Mouse (Mus musculus) stomach, embryonic 14.5 days (tissue): ENCODE results near the gene Mettl15. TPM values are rescaled to one million over a fixed set of nuclear protein-coding genes. Genes with fewer than 3 reads are reported as not detected.

Experiments used
- ATAC-seq: fragments of 200-750 bp; cut with Nextera tagmentation; 2 replicates; pipeline ENCODE4 v1.8.0; 2017; ENCODE audit warnings: low read depth, moderate TSS enrichment; ENCODE audit not compliant: insufficient number of reproducible peaks, insufficient read depth, low FRiP score
- H3K27ac ChIP-seq: fragments of 300-500 bp; sonication (generic); 2 replicates; pipeline ENCODE4 v1.5.1; 2014; ENCODE audit warnings: mild to moderate bottlenecking, low read length, moderate library complexity, mixed read lengths
- H3K27me3 ChIP-seq: fragments of 300-500 bp; sonication (generic); 2 replicates; pipeline ENCODE4 v1.6.1; 2014; ENCODE audit warnings: low read length, control low read depth, mixed read lengths; ENCODE audit not compliant: control insufficient read depth, insufficient read depth
- H3K36me3 ChIP-seq: fragments of 300-500 bp; sonication (generic); 2 replicates; pipeline ENCODE4 v1.6.1; 2014; ENCODE audit warnings: mild to moderate bottlenecking, control low read depth, low read length, moderate library complexity, mixed read lengths; ENCODE audit not compliant: control insufficient read depth, insufficient read depth
- H3K4me1 ChIP-seq: fragments of 300-500 bp; sonication (generic); 2 replicates; pipeline ENCODE4 v1.6.1; 2014; ENCODE audit warnings: low read length, control low read depth, mixed read lengths; ENCODE audit not compliant: control insufficient read depth, insufficient read depth
- H3K4me2 ChIP-seq: fragments of 300-500 bp; sonication (generic); replicated peaks from 2 replicates; pipeline ENCODE4 v1.6.1; 2014; ENCODE audit warnings: low read depth, low read length, control low read depth
- H3K4me3 ChIP-seq: fragments of 300-500 bp; sonication (generic); 2 replicates; pipeline ENCODE4 v1.5.1; 2014; ENCODE audit warnings: low read depth, low read length, control low read depth
- H3K9ac ChIP-seq: fragments of 300-500 bp; sonication (generic); replicated peaks from 2 replicates; pipeline ENCODE4 v1.6.1; 2014; ENCODE audit warnings: low read depth, mild to moderate bottlenecking, control low read depth, low read length, moderate library complexity, mixed read lengths
- H3K9me3 ChIP-seq: fragments of 300-500 bp; sonication (generic); 2 replicates; pipeline ENCODE4 v1.6.1; 2016; ENCODE audit warnings: low read depth, low read length, control low read depth; ENCODE audit not compliant: control insufficient read depth
- WGBS: fragments of 180-500 bp; shearing (Covaris S2); extraction: QIAGEN DNeasy Blood & Tissue Kit; methylation state at CpG from one replicate; pipeline ENCODE4 v1.1.7; 2014; 5-methylcytosine and 5-hydroxymethylcytosine counted together
- polyA plus RNA-seq: library from polyadenylated mRNA; unstranded; fragments of >200 nt; fragmentation: Nextera tagmentation; extraction: Ambion mirVana; gene quantifications from 2 replicates; pipeline ENCODE4 v1.2.1, GENCODE M21; 2014

Mettl15 gene
- polyA plus RNA-seq, 1 experiment from 2014 or later = 16.7 TPM

DNA sequence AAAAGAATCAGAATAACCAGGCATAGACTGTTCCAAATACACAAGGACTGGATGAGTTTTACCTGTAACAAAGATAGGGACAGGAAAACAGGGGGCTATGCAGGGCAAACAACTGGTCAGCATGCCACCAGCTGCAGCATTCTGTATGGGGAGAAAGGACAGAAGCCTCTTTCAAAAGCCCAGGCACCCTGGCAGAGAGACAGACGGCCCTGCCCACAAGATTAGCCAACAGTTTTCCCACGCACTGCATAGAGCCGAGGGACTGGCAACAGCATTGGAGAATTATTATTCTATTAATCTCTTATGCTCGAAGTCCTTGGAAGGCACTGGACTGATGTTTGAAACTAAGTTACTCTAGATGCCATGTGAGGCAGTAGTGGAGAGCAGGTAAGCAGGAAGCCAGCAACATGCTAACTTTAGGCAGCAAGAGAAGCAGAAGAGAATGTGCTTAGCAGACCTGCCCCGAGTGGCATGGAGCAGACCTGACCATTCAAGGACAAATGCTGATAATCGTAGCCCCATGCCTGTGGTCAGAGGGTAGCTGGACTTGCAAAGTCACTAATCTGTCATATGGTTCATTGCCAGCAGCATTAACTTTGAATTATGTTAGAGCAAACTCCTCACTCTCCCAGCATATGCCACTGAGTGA, 127.0 kb downstream of the Mettl15 start:
- no peaks in the 10 kb centered on the region for H3K9me3 ChIP-seq
- ATAC-seq = no peak
- no peaks in the 10 kb centered on the region for H3K27me3 ChIP-seq
- 70% methylated on average over 6 of the region's 6 CpGs for WGBS
- H3K4me3 ChIP-seq = no peak overlapping the region
- H3K9ac ChIP-seq = no peak overlapping the region
- H3K4me2 ChIP-seq = no peak overlapping the region
- no peaks in the 10 kb centered on the region for H3K36me3 ChIP-seq
- H3K27ac ChIP-seq = no peak overlapping the region
- no peaks in the 10 kb centered on the region for H3K4me1 ChIP-seq

GRCm38 (mm10) chr2:109147292-109147691, 133.3 kb downstream of the Mettl15 start:
- no peak overlapping the region for H3K9ac ChIP-seq
- no peak overlapping the region for H3K4me3 ChIP-seq
- H3K4me1 ChIP-seq = no peaks in the 10 kb centered on the region
- H3K27ac ChIP-seq = no peak overlapping the region
- no peaks in the 10 kb centered on the region for H3K36me3 ChIP-seq
- H3K4me2 ChIP-seq = no peak overlapping the region
- H3K27me3 ChIP-seq = no peaks in the 10 kb centered on the region
- no peak for ATAC-seq
- no peaks in the 10 kb centered on the region for H3K9me3 ChIP-seq

DNA sequence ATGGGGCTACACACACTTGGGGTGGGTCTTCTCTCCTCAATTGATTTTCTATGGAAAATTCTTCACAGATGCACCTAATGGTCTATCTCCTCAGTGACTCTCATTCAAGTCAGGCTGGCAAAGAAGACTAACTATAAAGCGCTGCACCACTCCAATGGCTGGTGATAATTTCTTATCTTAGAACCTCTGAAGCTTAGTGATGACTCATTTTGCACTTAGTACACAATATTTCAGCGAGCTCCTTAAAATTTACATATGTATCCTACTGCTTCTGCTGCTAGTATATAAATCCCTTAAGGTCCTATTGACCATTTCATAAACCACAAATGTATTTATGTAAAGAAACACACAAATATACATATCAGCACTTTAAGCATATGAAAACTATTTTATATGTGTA, 136.1 kb downstream of the Mettl15 start:
- Histone ChIP-seq H3K27me3 (no peaks in the 10 kb centered on the region), H3K4me3 (no peak overlapping the region), H3K27ac (no peak overlapping the region), H3K9ac (no peak overlapping the region), H3K4me1 (no peaks in the 10 kb centered on the region), H3K4me2 (no peak overlapping the region), H3K9me3 (no peaks in the 10 kb centered on the region), H3K36me3 (no peaks in the 10 kb centered on the region)
- no peak for ATAC-seq
- WGBS = 88% methylated on average over 2 of the region's 2 CpGs

DNA sequence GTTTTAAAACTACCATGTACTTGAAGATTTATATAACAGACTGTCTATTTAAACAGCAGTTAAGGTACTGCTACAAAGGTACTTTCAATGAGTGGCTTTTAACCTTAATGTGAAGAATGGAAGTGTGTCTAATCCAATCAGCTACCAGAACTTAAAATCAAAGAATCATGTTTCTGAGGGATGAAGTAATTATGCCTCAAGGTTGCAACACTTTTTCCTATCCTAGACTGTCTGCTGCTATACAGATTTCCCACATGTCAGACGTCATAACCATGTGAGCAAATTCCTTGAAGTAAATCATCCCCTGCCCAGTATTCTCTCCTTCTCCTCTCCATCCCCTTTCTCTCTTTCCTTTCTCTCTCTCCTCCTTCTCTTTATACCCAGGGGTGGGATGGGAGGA, 140.2 kb downstream of the Mettl15 start:
- no peaks in the 10 kb centered on the region for H3K36me3 ChIP-seq
- H3K27ac ChIP-seq = no peak overlapping the region
- no peak overlapping the region for H3K9ac ChIP-seq
- ATAC-seq = no peak
- H3K9me3 ChIP-seq = no peaks in the 10 kb centered on the region
- H3K4me2 ChIP-seq = no peak overlapping the region
- H3K27me3 ChIP-seq = no peaks in the 10 kb centered on the region
- 77% methylated on average over 1 of the region's 1 CpGs for WGBS
- H3K4me3 ChIP-seq = no peak overlapping the region
- H3K4me1 ChIP-seq = no peaks in the 10 kb centered on the region

DNA sequence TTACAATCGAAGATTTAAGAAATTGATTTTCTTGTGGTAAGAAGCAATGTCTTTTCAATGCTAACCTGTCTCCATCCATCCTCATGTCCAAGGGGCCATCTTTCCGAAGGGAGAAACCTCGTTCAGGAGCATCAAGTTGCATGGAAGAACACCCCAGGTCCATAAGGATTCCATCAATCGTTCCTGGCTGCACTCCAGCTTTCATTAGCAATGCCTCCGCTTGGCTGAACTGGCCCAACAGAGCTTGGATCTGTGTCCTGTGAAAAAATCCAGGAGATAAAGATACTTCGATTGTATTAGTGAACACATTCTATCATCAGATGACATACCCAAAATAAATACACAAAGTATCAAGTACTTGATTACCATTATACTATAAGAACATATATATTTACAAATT, 143.3 kb downstream of the Mettl15 start:
- ATAC-seq = no peak
- Histone ChIP-seq H3K9ac (no peak overlapping the region), H3K27me3 (no peaks in the 10 kb centered on the region), H3K4me2 (no peak overlapping the region), H3K27ac (no peak overlapping the region), H3K4me1 (no peaks in the 10 kb centered on the region), H3K9me3 (no peaks in the 10 kb centered on the region), H3K4me3 (no peak overlapping the region), H3K36me3 (no peaks in the 10 kb centered on the region)
- WGBS = 71% methylated on average over 6 of the region's 6 CpGs

DNA sequence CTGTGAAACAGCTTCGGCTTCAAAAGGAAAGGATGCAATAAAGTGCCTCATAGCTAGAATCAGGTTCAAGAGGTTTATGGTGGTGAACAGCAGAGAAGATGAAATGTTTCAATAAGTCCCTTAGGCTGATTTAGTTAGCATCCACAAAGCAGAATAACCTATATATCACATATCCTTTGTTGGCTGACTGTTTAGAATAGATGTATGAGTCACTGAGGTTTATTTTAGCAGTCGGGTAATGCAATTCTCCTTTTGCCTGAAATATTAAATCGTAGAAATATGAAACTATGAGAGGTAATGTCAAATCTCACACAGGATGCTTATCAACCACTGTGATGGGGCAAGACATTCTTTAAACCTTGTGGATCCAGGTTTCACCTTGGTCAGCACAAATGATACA, 149.8 kb downstream of the Mettl15 start:
- no peak for ATAC-seq

DNA sequence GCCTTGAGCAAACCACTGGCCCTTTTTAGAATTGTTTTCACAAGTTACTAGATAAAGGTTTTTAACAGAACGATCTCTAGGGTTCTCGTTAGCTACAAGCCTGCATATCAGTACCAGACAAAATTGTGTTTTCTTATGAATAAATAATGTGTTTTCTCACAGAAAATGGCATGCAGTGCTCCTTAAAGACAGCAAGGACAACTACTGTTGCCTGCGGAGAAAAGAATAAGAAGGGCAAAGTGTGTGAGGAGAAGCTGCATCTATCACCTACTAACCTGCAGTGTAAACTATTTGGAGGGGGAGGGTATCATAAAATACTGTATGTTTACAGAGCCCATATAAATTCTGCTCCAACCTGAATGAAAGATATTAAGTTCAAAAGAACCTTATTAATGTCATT, 150.6 kb downstream of the Mettl15 start:
- no peak overlapping the region for H3K4me3 ChIP-seq
- H3K27me3 ChIP-seq = no peaks in the 10 kb centered on the region
- no peaks in the 10 kb centered on the region for H3K36me3 ChIP-seq
- H3K4me2 ChIP-seq = no peak overlapping the region
- no peak overlapping the region for H3K27ac ChIP-seq
- no peaks in the 10 kb centered on the region for H3K4me1 ChIP-seq
- no peak for ATAC-seq
- H3K9ac ChIP-seq = no peak overlapping the region
- H3K9me3 ChIP-seq = no peaks in the 10 kb centered on the region
- WGBS = 88% methylated on average over 3 of the region's 3 CpGs

More for the DNA sequence above, 149.8 kb downstream of the Mettl15 start:
- H3K4me2 ChIP-seq = no peak overlapping the region
- H3K9ac ChIP-seq = no peak overlapping the region
- WGBS = 73% methylated on average over 3 of the region's 3 CpGs
- no peak overlapping the region for H3K27ac ChIP-seq
- H3K27me3 ChIP-seq = no peaks in the 10 kb centered on the region
- no peak overlapping the region for H3K4me3 ChIP-seq
- H3K4me1 ChIP-seq = no peaks in the 10 kb centered on the region
- H3K36me3 ChIP-seq = no peaks in the 10 kb centered on the region
- no peaks in the 10 kb centered on the region for H3K9me3 ChIP-seq

GRCm38 (mm10) chr2:109105773-109106484, 174.6 kb downstream of the Mettl15 start:
- peak; percentile 37; the same call in 1 of the 2 replicates for ATAC-seq
- H3K4me2 ChIP-seq = no peak overlapping the region
- 81% methylated on average over 3 of the region's 3 CpGs for WGBS

GRCm38 (mm10) chr2:109049686-109050085, 230.9 kb downstream of the Mettl15 start:
- Histone ChIP-seq H3K27me3 (no peaks in the 10 kb centered on the region), H3K9ac (no peak overlapping the region), H3K4me3 (no peak overlapping the region), H3K9me3 (no peaks in the 10 kb centered on the region), H3K27ac (no peak overlapping the region), H3K36me3 (no peaks in the 10 kb centered on the region), H3K4me2 (no peak overlapping the region), H3K4me1 (no peaks in the 10 kb centered on the region)
- WGBS = 64% methylated on average over 2 of the region's 2 CpGs
- ATAC-seq = no peak

More at GRCm38 (mm10) chr2:109105773-109106484, 174.6 kb downstream of the Mettl15 start:
- Histone ChIP-seq H3K4me1 (no peaks in the 10 kb centered on the region), H3K4me3 (no peak overlapping the region), H3K9ac (no peak overlapping the region), H3K27ac (no peak overlapping the region), H3K27me3 (no peaks in the 10 kb centered on the region), H3K9me3 (no peaks in the 10 kb centered on the region), H3K36me3 (no peaks in the 10 kb centered on the region)
